Mouse (Mus musculus) ES-E14 (cell line): Measurements from ENCODE around the gene Susd3.

Experiments used
- CHD2 ChIP-seq: IDR thresholded peaks from 2 replicates; pipeline ENCODE4 v1.6.1; 2014; ENCODE audit warnings: mild to moderate bottlenecking, low read depth, low read length, inconsistent platforms
- ZC3H11A ChIP-seq: IDR thresholded peaks from 2 replicates; pipeline ENCODE4 v1.6.1; 2012; ENCODE audit warnings: low read depth, mild to moderate bottlenecking, inconsistent platforms, low read length, borderline replicate concordance

GRCm38 (mm10) chr13:49216808-49217561 lies 31.5 kb downstream of the Susd3 start:
- no peak for TF ChIP-seq CHD2
- TF ChIP-seq ZC3H11A, result no peak
